Mouse (Mus musculus): ENCODE measurements at regions not wholly inside any gene's neighbourhood (a gene's known extent, or its start where the extent isn't known, plus 50 kb on each side); places are given as distances from the start of the nearest gene placed in this dataset.

DNA sequence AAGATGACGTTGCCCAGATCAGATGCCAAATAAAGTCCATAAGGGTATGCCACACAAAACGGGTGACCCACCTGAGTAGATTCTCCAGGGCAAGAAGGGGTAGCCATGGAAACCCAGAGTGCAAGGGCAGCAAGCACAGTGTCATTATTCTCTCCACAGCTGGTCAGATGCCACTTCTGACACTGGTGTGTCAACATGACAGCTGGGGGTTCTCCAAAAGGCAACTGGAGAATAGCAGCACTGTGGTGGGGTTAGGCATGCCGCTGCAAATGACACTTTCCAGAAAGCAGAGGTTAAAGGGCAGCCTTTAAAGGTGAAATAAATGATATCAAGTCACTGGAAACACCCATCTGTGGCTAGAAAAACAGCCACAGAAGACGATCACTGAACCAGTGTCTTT, 70.8 kb upstream of the Thbs2 start:
- no peak overlapping the region for H3K4me3 ChIP-seq (ENCODE audit: low read length)
- TF ChIP-seq CTCF (IDR thresholded peaks at IDR 0.05; ENCODE audit: low read depth), result no peak
- no peak for DNase-seq (ENCODE audit: low spot score)
- ATAC-seq, result no peak
- H3K27ac ChIP-seq, result no peak overlapping the region
- no peaks in the 10 kb centered on the region for H3K9me3 ChIP-seq (ENCODE audit: low read length)
- no peak overlapping the region for H3K4me2 ChIP-seq (ENCODE audit: low read depth, low read length)
- WGBS, result 36% methylated on average over 4 of the region's 4 CpGs
- H3K4me1 ChIP-seq (ENCODE audit: insufficient read depth, low read length), result no peaks in the 10 kb centered on the region
- H3K36me3 ChIP-seq (ENCODE audit: insufficient read depth, low read length), result no peaks in the 10 kb centered on the region
- H3K27me3 ChIP-seq (ENCODE audit: insufficient read depth, low read length), result no peaks in the 10 kb centered on the region
- H3K9ac ChIP-seq (replicated peaks; ENCODE audit: low read length), result no peak overlapping the region

DNA sequence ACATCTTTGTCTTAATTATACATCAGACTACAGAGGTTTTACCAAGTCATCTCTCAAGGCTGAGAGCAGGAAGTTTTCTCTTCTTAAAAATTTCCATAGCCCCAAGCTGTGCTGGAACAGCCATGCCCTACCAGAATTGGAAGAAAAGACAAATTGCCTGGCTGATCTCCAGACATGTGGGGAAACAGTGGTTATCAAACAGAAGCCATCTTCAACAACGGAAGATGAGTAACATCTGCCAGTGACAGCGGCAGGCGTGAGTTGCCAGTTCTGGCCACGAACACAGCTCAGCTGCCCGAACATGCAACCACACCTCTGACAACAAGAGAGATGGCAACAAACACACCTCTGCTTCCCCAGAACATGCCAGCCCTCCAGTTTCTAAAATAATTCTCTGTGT, 59.1 kb upstream of the Thbs2 start:
- 68% methylated on average over 5 of the region's 5 CpGs for WGBS
- Histone ChIP-seq H3K27ac (no peak overlapping the region), H3K36me3 (ENCODE audit: insufficient read depth, low read length) (no peaks in the 10 kb centered on the region)

DNA sequence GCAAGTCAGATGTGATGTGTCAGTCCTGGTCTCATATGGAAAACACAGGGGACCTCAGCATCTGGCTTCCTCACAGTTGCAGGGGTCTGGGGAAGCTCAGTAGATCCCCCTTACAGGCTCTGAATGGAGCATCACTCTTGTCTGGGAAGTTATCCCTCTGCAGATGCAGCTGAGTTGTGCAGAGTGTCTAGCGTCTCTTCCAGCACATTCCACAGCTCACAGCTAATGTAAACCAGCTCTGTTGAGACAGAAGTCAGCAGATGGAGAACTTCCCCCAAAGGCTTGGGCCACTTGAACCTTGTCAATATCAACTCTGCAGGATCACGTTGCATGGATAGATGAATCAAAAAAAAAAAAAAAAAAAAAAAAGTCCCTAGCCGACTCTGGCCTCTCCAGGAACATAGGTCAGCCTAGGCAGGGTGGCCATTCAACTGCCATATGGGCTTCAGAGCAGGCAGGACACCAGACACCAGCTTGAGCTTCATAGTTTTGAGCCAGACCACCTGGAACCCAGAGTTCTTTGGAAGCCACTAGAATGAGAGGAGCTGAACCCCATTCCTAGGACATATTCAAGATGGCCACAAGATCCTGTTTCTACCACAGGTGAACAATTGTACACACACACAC, 56.6 kb upstream of the Thbs2 start:
- Histone ChIP-seq H3K9ac (replicated peaks; ENCODE audit: low read length) (no peak overlapping the region), H3K4me3 (ENCODE audit: low read length) (no peak overlapping the region), H3K27ac (no peak overlapping the region), H3K4me2 (ENCODE audit: low read depth, low read length) (no peak overlapping the region), H3K27me3 (ENCODE audit: insufficient read depth, low read length) (no peaks in the 10 kb centered on the region), H3K36me3 (ENCODE audit: insufficient read depth, low read length) (no peaks in the 10 kb centered on the region), H3K4me1 (ENCODE audit: insufficient read depth, low read length) (no peaks in the 10 kb centered on the region; the same call in 1 of the 2 replicates), H3K9me3 (ENCODE audit: low read length) (no peaks in the 10 kb centered on the region)
- no peak for TF ChIP-seq CTCF (IDR thresholded peaks at IDR 0.05; ENCODE audit: low read depth)
- no peak for ATAC-seq
- DNase-seq (ENCODE audit: low spot score), result no peak
- 83% methylated on average over 3 of the region's 3 CpGs for WGBS

More for the DNA sequence above, 59.1 kb upstream of the Thbs2 start:
- no peaks in the 10 kb centered on the region for H3K4me1 ChIP-seq (ENCODE audit: insufficient read depth, low read length)
- ATAC-seq (no peak), DNase-seq (ENCODE audit: low spot score) (no peak)
- no peak for TF ChIP-seq CTCF (IDR thresholded peaks at IDR 0.05; ENCODE audit: low read depth)
- no peaks in the 10 kb centered on the region for H3K9me3 ChIP-seq (ENCODE audit: low read length)
- H3K9ac ChIP-seq (replicated peaks; ENCODE audit: low read length), result no peak overlapping the region
- no peak overlapping the region for H3K4me2 ChIP-seq (ENCODE audit: low read depth, low read length)
- H3K4me3 ChIP-seq (ENCODE audit: low read length), result no peak overlapping the region
- no peaks in the 10 kb centered on the region for H3K27me3 ChIP-seq (ENCODE audit: insufficient read depth, low read length)

DNA sequence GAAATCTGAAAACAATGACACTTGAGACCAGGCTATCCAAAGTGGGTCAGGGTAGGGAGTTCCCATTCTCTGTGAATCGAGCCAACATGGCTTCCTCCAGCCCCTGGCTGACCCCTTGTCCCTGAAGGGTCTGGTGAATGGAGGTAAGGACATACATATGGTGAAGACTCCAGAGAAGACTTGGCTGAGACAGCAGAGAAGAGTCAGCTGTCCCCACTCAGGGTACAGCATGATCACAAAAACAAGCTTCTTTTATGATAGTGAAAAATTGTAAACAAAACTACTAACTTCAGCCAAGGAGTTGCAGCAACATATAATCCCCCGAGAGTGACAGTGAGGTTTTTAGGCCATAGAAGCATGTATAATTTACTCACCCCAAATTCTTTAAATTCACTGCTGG, 55.2 kb upstream of the Thbs2 start:
- TF ChIP-seq CTCF (IDR thresholded peaks at IDR 0.05; ENCODE audit: low read depth), result no peak
- Histone ChIP-seq H3K4me3 (ENCODE audit: low read length) (no peak overlapping the region), H3K4me1 (ENCODE audit: insufficient read depth, low read length) (no peaks in the 10 kb centered on the region; the same call in 1 of the 2 replicates), H3K36me3 (ENCODE audit: insufficient read depth, low read length) (no peaks in the 10 kb centered on the region), H3K4me2 (ENCODE audit: low read depth, low read length) (no peak overlapping the region), H3K9ac (replicated peaks; ENCODE audit: low read length) (no peak overlapping the region), H3K27ac (no peak overlapping the region), H3K27me3 (ENCODE audit: insufficient read depth, low read length) (no peaks in the 10 kb centered on the region), H3K9me3 (ENCODE audit: low read length) (no peaks in the 10 kb centered on the region)
- ATAC-seq (no peak), DNase-seq (ENCODE audit: low spot score) (no peak)
- WGBS, result 83% methylated on average over 2 of the region's 2 CpGs

DNA sequence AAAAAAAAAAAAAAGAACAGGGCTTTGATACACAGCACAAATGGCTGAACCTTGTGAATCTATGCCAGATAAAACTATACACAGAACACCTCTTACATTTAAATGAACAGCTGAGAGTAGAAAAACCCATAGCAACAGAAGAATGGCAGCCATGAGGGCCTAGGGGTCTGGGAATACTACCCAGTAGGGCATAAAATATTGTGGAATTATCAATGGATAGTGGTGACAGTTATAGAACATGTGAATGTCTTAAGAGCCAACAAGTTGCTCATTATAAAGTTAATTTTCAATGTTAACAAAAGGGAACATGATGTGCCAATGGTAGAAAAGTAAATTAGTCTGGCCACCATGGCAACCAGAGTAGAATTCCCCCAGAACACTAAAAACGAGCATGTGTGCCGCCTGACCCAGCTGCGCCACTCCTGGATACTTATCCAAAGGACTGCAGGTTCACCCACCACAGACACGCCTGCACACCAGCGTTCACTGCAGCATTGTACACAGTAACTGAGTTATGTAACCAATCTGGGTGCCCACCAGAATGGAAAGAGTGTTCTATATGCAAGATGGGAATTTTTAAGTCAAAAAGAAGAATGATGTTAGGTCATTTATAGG, 53.3 kb upstream of the Thbs2 start:
- Histone ChIP-seq H3K4me1 (ENCODE audit: insufficient read depth, low read length) (no peaks in the 10 kb centered on the region; the same call in 1 of the 2 replicates), H3K4me2 (ENCODE audit: low read depth, low read length) (no peak overlapping the region), H3K27me3 (ENCODE audit: insufficient read depth, low read length) (no peaks in the 10 kb centered on the region), H3K27ac (no peak overlapping the region), H3K9ac (replicated peaks; ENCODE audit: low read length) (no peak overlapping the region), H3K9me3 (ENCODE audit: low read length) (no peaks in the 10 kb centered on the region), H3K36me3 (ENCODE audit: insufficient read depth, low read length) (no peaks in the 10 kb centered on the region), H3K4me3 (ENCODE audit: low read length) (no peak overlapping the region)
- WGBS, result 43% methylated on average over 5 of the region's 5 CpGs
- ATAC-seq, result peak; percentile 68; the same call in 1 of the 2 replicates
- TF ChIP-seq CTCF (IDR thresholded peaks at IDR 0.05; ENCODE audit: low read depth), result no peak
- DNase-seq (ENCODE audit: low spot score), result peak; percentile 10

DNA sequence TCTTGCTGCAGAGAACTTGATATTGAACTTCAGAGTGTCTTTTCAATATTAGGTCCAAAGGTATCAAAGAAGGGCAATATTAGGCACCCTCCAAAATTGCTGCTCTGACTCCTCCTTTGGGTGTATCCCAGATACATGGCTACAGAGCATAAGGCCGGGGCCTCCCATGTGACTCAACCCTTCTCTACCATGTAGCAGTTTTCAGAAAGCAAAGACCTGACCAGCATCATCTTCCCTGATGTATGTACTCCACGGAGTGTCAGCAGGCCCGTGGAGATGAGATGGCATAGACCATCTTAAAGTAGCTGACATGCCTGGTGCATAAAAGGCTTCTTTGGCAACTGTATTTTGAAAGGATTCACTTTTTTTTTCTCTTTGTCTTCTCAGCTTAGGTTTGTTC, 51.5 kb upstream of the Thbs2 start:
- DNase-seq (ENCODE audit: low spot score) (no peak), ATAC-seq (no peak)
- no peak overlapping the region for H3K9ac ChIP-seq (replicated peaks; ENCODE audit: low read length)
- TF ChIP-seq CTCF (IDR thresholded peaks at IDR 0.05; ENCODE audit: low read depth), result no peak
- no peak overlapping the region for H3K4me2 ChIP-seq (ENCODE audit: low read depth, low read length)
- H3K4me1 ChIP-seq (ENCODE audit: insufficient read depth, low read length), result no peaks in the 10 kb centered on the region; the same call in 1 of the 2 replicates
- 91% methylated on average over 3 of the region's 3 CpGs for WGBS
- no peaks in the 10 kb centered on the region for H3K9me3 ChIP-seq (ENCODE audit: low read length)
- H3K27me3 ChIP-seq (ENCODE audit: insufficient read depth, low read length), result no peaks in the 10 kb centered on the region
- no peak overlapping the region for H3K4me3 ChIP-seq (ENCODE audit: low read length)
- H3K36me3 ChIP-seq (ENCODE audit: insufficient read depth, low read length), result no peaks in the 10 kb centered on the region
- no peak overlapping the region for H3K27ac ChIP-seq

DNA sequence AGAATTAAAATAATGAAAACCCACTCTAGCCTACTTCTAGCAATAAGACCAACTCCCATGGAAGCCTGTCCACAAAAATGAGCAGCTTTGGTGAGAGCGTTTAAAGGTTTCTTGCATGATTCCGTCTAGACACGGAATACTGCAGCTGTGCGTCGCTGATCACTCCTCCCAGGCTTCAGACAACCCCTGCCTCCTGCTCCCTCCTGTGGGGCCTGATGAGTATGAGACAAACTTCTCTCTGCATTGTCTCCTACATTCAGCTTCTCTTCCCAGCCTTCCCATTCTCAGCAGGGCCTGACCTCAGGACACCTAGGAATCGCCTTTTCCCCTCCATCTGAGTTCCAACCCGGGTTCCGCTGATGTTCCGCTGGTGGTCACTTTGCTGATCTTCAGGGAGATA, 50.0 kb upstream of the Thbs2 start:
- no peak overlapping the region for H3K27ac ChIP-seq
- no peaks in the 10 kb centered on the region for H3K36me3 ChIP-seq (ENCODE audit: insufficient read depth, low read length)
- no peaks in the 10 kb centered on the region; the same call in 1 of the 2 replicates for H3K4me1 ChIP-seq (ENCODE audit: insufficient read depth, low read length)
- no peak for DNase-seq (ENCODE audit: low spot score)
- TF ChIP-seq CTCF (IDR thresholded peaks at IDR 0.05; ENCODE audit: low read depth), result no peak
- no peak overlapping the region for H3K4me3 ChIP-seq (ENCODE audit: low read length)
- ATAC-seq, result no peak
- H3K9ac ChIP-seq (replicated peaks; ENCODE audit: low read length), result no peak overlapping the region
- H3K27me3 ChIP-seq (ENCODE audit: insufficient read depth, low read length), result no peaks in the 10 kb centered on the region
- H3K9me3 ChIP-seq (ENCODE audit: low read length), result no peaks in the 10 kb centered on the region
- H3K4me2 ChIP-seq (ENCODE audit: low read depth, low read length), result no peak overlapping the region
- WGBS, result 78% methylated on average over 9 of the region's 9 CpGs

Measured in hindbrain, postnatal 0 days (tissue).